Mouse (Mus musculus): ENCODE measurements around the gene Atl1. TPM values are rescaled to one million over a fixed set of nuclear protein-coding genes. Genes with fewer than 3 reads are reported as not detected.

Atl1 gene
- total RNA-seq, 2 experiments from 2014 or later: 13.7 to 14.3 TPM

DNA sequence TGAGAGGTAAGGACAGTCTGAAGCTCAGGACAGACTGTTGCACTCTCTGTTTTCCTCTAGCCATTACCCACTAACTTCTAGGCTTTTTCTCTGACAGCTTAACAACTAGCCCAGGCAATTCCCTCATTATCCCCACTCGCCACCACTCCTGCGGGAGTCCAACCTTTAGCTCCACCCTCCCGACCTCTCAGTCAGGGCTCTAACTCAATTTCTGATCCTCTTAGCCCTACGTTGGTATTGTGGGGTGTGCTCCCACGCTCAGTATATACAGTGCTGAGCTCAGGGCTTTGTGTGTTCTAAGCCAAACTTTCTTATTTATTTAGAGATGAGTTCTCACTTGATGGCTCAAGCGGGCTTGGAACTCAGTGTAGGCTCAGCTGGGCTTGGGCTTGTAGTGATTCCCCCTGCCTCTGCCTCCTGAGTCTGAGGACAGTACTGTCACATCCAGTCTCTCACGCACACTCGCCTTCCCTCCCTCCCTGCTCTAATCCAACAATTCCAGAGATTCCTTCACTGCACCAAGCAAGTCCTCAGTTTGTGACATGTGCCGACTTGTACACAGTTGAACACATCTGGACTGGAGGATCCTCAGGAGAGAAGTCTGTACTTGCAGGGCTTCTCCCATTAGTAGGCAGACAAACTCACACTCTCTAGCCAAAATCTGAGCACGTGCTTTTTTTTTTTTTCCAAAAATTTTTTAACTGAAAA lies 11.1 kb upstream of the Atl1 start:
- DNase-seq (ENCODE audit: low spot score in 2 of 2): no peak

DNA sequence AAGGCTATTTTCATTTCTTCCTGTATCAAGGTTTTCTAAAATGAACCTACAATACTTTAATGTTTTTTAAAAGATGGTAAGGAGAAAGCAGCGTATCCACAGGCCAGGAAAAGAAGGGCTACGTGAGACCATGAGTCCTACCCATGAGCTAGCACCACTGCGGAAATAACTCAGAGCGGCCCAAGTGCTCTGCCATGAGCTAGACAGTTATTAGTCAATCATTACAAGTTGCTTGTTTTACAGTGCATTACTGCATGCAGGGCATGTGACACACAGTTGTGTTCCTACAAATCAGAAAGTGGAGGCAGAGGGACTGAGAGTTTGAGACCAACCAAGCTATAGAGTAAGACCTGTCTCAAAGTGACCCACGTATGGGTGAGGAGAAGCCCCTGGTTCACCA lies 8.4 kb upstream of the Atl1 start:
- no peak for DNase-seq (ENCODE audit: low spot score in 2 of 2)

DNA sequence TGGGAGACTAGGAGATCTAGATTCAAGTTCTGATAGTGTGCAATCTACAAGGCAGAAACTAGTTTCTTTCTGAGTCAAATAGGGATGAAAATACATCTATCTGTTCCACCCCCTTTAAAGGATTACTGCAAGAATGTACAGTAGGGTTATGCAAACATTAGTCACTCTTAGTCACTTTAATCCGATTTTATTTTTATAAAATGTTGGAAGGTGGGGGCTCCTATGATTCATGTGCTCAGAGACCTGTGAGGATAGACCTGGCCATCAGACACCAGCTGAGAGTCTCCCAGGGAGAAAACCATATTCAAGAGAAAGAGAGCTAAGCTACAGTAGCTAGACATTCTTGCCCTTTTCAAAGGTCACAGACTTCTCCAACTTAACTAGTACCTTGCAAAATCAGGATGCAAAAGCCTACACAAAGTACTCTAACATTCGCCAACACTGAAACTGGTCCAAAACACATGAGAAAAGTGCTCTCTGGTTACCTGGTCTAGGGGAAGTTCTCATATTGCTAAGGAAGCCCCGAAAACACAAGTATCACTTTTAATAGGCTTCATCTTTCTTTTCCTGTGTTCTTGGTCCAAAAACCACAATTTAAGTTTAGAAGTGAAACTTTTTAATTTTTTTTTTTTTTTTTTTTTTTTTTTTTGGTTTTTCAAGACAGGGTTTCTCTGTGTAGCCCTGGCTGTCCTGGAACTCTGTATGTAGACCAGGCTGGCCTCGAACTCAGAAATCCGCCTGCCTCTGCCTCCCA lies 7.1 kb upstream of the Atl1 start:
- no peak for DNase-seq (ENCODE audit: low spot score in 2 of 2)

DNA sequence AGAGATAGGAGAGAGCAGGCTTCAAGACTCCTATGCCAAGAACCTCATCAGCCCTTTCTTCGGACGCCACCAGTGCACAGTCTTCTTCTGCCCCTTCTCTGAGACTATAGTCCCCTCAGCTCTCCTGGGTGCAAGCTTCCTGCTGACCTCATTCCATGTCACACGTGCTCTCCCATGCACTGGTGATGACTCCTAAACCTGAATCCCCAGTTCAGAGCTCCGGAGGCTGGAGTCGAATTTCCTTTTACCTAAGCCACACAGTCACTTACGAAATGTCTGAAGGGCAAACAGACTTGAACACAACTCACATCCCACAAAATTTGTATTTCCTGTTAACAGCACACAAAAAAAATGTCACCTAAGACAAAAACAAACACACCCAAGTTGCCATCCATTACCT lies 4.6 kb upstream of the Atl1 start:
- DNase-seq (ENCODE audit: low spot score in 2 of 2): no peak

DNA sequence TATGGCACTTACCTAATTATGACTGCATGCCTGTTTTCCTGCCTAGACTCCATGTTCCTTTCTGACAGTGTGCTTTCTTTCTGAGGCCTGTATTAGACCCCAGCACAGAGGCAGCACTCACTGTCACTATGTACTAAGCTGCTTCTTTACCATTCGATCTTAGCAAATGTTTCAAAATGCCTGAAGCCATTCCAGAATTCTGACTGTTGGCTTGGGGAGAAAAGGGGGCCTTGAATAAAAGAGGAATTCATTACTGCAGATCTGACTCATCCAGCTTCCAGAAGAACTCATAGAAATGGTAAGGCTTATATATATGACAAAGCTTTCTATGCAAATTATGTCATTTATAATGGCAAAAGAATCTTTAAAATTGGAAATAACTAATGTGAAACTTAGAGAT lies 4.1 kb upstream of the Atl1 start:
- DNase-seq (ENCODE audit: low spot score in 2 of 2): no peak

DNA sequence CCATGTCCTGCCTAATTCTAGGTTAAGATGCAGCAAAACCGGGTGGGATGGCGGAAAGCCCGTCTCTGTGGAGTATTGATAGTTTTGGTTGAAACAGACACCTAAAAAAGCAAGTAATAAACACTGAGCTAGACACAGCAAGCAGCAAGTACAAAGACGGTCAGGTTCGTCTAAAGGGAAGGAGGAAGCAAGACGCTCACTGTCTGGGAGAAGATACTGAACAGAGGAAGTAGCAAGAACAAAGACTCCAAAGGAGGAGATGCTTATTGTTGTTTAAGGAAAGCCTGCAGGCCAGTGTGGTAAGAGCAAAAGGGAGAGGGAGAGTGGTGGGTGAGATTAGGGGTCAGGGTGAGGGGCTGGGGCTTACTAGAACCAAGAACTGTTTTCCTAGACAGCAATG lies 2.4 kb upstream of the Atl1 start:
- DNase-seq (ENCODE audit: low spot score in 2 of 2): no peak

DNA sequence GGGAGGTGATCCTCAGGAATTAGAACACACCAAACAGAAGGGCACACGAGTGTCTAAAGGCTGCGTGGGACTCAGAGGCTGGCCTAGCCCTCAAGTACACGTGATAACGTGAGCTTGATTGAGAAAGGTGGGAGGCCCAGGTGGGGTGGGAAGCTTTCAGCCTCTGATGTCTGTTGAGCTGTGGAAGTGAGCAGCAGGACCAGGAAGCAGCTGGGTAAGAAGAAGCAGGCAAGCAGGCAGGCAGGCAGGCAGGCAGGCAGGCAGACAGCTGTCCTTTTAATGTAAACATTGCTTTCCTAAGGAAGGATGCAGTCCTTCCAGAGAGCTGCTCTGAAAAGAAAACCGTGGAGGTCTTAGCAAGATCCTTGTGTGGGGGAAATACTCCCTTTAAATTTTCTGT lies 1.9 kb upstream of the Atl1 start:
- no peak for DNase-seq (ENCODE audit: low spot score in 2 of 2)

DNA sequence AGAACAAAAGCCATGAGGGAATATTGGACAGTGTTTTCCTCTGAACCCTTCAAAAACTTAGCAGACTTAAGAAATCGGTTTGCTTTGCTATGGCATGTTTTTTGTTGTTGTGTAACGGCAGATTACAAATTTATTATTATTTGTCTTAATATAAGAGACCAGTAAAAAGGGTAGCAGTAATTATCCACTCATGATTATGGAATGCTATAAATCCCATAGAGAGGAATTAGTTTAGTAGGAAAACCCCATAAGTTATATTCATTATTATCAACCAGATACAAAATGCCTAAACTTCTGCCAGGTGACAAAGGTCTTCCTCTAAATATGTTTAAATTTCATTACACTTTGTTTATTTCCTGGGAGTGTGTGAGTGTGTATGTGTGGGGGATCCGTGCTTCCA lies 693 bp upstream of the Atl1 start:
- no peak for DNase-seq (ENCODE audit: low spot score in 2 of 2)

DNA sequence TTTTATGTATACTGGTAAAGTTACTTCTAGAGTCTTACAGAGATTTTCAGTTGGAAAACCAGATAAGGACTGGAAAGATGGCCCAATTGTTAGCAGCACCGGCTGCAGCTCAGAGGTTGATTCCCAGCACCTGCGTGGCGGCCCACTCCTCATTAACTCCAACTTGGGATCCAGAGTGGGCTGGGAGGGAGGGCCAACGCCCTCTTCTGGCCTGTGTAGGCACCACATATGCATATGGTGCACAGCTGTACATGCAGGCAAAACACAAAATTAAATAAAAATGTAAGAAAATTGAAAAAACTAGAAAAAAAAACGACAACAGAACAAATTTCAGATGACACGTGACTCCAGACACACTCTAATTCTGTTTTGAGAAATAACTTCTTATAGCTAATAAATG lies 1.5 kb downstream of the Atl1 start:
- no peak for DNase-seq (ENCODE audit: low spot score in 2 of 2)

DNA sequence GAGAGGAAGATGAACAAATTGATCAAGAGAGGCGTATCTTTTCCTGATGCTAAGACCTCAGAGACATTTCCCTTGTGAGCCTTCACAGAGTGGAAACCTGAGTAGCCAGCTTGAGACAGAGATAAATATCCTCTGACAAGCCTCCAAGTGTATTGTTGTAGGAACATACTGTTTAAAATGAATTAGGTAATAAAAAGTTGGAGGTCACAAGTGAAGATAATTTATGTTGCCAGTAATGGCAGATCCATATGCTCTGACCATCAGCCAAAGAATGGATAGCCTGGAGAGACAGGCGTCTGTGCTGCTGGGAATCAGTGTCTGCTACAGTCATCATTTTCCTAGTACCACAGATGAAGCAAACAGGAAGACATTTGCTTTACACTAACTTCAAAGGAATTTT lies 2.6 kb downstream of the Atl1 start:
- no peak for DNase-seq (ENCODE audit: low spot score in 2 of 2)

DNA sequence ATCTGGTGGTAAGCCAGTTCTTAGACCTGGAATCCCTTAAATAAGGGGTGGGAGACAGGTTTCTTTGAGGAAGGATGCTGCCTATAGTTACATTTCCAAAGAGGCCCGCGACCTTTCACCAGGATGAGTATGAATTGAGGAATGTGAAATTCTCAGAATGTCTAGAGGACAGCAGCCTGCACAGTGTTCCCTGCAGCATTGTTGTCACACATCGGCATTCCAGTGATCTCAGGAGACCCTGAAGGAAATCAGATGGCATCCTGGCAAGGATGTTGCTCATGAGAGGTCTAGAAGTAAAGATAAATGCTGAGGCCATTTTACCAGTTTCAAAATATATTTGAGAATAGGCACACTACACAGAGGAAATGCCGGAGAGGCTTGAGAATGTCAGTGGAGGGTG lies 5.7 kb downstream of the Atl1 start:
- DNase-seq (ENCODE audit: low spot score in 2 of 2): no peak

DNA sequence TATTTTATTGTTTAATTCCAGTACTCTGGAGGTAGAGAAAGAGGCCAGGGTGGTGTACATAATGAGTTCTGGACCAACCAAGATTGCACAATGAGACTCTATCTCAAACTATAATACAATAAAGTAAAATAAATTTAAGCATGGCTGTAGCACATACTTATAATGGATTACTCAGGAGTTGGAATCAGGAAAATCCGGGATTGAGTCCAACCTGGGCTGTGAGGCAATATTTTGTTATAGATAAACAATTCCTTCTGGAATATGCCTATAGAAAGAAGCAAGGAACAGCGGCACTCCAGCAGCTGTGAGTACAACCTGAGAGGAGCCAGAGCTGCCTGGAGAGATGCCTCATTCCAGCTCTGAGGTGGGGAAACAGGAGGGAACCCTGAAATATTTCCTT lies 12.6 kb downstream of the Atl1 start:
- no peak for DNase-seq (ENCODE audit: low spot score in 2 of 2)

DNA sequence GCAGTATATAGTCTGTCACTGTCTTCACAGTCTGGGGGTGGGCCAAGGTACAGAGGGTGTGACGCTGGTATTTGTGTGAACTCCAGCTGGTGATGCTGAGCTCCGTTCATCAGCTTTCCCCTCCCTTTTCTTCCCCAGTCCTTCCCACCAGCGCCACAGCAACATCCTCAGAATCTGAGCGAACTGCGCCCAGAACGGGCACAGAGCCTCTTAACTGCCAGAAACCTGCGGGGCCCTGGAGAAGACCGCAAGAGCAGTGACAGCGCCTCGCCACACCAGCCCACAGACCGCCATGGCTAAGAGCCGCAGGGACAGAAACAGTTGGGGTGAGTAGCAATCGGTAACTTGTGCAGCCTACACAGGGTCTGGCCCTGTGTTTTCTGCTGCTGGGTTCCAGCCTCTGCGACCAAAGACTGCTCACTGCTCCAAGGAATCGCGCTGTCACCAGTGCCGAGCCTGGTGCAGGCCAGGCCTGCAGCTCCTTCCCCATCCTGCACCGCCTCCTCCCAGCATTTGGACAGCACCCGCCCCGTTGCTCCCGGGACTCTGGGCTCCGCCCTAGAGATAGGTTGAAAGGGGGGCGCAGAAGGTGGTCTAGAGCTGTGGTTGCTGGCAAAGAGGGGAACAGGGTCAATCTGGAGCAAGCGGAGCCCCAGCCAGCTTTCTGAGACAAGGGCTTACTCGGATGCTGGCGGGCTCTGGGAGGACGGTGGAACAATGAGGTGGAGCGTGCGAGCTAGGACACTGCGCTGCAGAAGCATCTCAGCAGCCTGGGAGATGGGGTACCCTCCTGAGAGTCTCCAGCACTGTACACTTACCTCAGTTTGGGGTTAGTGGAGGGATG lies 15.5 kb downstream of the Atl1 start:
- peak in 1 of 2 experiments; percentile 13 for DNase-seq (ENCODE audit: low spot score in 2 of 2)

DNA sequence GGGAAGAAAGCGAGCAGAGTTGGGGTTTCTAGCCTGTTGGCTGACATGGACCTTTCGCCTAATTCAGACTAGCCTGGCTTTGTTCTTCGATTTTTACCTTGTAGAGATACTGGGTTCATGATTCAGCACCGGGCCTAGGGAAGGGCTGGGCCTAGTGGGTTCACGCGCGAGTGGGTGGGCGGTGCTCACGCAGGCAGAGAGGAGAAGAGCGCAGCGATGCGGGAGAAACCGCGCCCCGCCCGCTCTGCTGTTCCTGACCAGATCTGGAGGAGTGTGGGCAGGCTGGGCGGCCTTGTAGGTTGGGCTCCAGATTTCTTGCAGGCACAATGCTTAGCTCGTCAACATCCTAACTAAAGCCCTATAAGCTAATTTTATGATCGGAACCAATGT lies 16.1 kb downstream of the Atl1 start:
- no peak for DNase-seq (ENCODE audit: low spot score in 2 of 2)

DNA sequence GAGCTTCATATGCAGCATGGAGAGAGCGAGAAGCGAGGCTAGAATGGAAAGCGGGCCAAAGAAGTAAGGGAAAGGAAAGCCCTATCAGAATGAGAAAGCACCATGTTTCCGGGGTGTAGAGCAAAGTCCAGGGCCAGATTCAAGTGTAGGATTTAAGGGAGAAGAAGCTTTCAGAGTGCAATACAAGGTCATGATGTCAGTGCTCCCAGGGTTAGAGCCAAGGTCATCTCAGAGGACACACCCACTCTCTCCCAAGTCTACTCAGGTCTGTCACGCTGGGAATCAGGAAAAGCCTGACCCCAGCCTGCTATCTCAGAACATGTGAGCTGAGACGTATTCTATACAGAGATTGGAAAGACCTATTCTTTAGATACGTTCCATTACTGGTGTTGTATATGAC lies 19.5 kb downstream of the Atl1 start:
- no peak for DNase-seq (ENCODE audit: low spot score in 2 of 2)

DNA sequence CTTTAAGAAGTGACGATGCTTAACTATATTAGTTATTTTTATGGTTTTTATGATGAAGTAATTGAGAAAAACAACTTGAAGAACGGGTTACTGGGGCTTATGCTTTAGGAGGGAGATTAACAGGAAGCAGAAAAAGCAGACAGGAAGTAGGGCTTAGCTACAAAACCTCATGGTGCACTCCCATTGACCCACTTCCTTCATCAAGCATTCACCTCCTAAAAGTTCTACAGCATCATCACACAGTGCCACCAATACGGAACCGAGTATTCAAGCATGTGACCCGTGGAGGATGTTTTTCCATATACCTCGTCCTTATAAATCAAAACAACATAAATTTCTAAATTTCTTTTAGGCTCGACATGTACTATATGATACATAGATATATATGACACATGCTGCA lies 20.3 kb downstream of the Atl1 start:
- DNase-seq (ENCODE audit: low spot score in 2 of 2): no peak

DNA sequence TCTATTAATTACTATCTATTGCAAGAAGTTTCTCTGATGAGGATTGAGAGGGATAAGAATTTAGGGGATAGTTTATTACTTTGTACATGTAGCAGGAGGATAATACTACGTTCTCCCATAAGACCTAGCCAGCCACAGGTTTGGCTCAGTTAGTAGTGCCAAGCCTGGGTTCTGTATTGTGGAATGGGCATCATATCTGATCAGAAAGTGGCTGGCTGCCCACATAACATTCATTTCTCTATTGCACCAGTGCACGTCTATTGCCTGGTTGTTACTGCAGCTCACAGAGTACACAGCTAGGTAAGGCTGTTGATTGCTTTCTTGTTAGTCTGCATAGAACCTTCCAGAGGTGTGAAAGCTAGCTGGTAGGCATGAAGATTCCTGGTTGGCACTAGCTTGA lies 25.5 kb downstream of the Atl1 start:
- no peak for DNase-seq (ENCODE audit: low spot score in 2 of 2)

DNA sequence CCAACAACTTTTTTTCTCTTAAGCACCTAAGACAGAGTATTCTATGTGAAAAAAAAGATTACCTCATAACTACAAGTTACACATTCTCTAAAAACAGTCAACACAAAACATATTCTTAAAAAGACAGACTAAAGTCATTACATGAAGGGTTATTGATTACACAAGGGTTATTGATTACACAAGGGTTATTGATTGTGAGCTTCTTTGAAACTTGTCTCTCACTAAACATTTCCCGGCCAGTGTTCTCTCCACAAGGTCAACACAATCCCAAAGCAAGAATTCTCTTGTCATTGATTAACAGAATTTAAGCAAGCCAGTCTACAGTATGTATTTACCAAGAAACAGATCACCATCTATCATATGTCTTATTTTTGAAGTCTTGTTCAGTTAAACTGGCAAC lies 29.7 kb downstream of the Atl1 start:
- DNase-seq (ENCODE audit: low spot score in 2 of 2): no peak

DNA sequence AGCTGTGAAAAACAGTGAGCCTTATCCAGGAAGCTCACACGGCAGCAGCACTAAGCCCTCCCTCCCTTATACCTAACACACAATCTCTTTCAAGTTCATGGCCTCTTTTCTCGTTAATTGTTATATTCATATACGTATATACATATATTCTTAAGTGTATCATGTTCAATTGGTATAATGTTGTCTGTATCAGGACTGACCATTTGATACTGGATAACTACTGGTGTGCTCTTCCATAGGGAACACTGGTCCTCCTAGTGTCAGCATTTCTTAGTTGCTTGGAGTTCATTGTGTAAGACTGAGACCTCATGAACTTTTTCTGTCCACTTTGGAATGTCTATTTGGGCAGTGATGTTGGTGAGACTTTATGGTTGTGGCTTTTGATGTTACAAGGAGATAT lies 30.7 kb downstream of the Atl1 start:
- no peak for DNase-seq (ENCODE audit: low spot score in 2 of 2)

DNA sequence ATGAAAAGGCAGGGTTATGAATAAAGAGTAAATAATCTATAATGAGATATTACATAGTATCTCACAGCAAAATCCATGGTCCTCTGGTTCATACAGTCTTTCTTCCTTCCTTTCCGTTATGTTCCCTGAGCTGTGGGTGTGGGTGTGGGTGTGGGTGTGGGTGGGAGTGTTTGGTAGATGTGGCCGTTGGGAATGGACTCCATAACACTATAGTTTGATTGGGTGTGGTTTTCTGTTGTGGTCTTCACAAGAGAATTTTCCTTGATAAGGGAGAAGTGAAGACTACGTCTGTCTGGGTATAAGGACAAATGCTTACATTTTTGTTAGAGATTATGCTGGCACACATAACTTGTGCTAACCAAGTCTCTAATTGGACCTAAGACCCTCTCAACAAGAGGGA lies 31.2 kb downstream of the Atl1 start:
- DNase-seq (ENCODE audit: low spot score in 2 of 2): no peak

DNA sequence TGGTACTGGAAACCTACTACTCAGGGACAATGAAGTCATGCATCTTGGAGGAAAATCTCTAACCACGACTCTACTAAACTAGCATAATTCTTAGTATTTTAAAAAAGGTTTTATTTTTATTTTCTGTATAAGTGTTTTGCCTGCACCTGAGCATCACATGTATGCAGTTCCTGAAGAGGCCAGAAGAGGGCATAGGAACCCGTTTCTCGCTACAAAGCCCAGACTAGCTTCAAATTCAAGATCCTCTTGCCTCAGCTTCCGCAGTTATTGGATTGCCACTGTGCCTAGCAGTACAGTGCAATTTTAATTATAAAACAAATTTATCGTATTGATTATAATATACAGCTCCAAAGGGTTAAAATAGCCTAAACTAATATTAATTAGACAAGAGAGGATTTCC lies 31.6 kb downstream of the Atl1 start:
- DNase-seq (ENCODE audit: low spot score in 2 of 2): no peak

DNA sequence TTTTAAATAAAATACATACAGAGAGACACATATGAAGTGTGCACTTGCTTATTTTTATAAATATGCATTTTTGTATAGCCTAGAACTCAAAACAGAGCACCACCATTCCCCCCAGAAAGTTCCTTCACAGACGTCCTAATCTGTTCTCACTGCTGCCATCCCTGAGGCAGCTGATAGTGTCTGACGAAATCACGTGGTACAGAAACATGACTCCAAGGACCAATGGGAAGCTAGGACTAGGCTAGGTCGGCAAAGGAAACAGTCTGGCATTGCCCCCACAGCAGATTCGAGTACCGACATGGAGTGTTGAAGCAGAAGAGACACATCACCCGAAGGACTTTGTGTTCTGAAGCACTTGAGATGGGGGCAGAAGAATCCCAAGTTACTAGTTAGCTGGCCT lies 34.3 kb downstream of the Atl1 start:
- DNase-seq (ENCODE audit: low spot score in 2 of 2): no peak
